Mouse (Mus musculus): ENCODE measurements at regions not wholly inside any gene's neighbourhood (a gene's known extent, or its start where the extent isn't known, plus 50 kb on each side); places are given as distances from the start of the nearest gene placed in this dataset.

DNA sequence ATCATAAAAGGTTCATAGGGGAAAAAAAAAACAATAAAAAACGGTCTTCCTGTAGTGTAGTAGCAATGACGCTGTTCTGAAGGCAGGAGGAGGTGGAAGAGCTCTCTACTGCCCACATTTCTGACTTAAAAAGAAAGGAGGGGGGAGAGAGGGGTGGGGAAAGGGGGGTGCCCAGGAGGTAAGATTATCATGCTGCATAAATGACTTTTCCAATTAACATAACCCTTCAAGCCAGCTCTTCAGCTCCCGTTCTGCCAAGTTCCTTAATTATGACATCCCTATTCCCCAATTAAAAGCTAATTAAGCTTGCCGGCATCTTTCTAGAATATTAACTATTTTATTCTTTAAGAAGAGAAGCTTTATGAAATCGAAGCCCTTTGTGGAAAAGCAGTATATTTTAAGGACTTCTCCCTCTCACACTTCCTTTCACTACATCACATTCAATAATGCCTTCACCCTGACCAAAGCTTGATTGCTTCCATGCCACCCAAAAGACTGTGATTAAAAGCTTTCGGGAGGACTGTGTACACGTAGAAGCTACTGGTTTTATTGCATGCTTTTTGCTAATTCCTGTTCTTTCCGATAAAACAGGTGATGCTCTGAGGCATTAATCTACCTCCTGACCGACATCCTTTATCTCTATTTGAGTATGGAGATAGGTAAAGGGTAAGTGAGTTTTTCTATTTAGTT is 83.5 kb upstream of the Cop1 start:
- TF ChIP-seq EP300 (IDR thresholded peaks at IDR 0.05; ENCODE audit: low read depth) = no peak
- no peak for TF ChIP-seq CTCF (IDR thresholded peaks at IDR 0.05; ENCODE audit: low read depth)
